Mouse (Mus musculus): ENCODE data around the gene H2-Q7.
"Not testable (repeated sequence)": the region's sequence is repeated elsewhere in the genome, so short reads cannot be mapped to it uniquely, and the experiment has no call there.

The H2-Q7 gene

DNA sequence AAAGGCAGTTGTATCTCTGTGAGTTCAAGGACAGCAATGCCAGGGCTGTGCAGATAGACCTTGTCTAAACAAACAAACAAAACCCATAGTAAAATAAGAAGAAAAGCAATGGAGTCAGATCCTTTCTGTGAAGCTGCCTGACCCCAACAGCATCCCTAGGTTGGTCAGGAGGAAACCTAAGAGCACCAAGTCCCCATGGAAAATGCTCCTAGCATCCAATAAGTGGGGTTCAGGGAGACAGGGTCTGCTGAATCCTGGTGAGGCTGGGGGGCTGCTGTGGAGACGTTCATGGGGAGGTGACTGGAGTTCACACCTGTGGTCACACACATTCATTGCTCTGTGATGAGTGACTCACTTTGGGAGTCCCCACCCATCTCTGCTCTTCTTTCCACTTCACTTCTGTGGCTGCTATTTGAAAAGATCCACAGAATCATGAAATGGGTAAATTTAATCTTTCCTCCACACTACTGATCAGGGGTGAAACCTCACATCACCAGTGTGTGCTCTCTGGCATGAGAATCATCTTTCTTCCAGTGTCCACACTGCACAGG lies 1.5 kb upstream of the H2-Q7 start:
- not testable (repeated sequence) for DNase-seq (ENCODE audit: low read depth)

DNA sequence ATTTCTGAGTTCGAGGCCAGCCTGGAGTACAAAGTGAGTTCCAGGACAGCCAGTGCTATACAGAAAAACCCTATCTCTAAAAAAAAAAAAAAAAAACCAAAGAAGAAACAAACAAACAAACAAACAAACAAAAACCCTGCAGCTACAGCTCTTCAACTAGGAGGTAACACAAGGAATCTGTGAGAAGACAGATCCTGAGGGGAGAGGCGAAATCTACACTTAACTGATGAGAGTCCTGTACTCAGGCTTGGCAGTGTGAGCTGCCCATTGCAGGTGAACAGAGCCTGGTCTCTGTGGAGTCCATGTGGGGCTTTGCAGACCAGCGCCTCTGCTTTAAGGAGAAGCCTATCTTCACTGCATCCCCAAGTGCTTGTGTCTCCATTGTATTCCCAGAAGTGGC lies 560 bp upstream of the H2-Q7 start:
- DNase-seq (ENCODE audit: low read depth), result not testable (repeated sequence)

DNA sequence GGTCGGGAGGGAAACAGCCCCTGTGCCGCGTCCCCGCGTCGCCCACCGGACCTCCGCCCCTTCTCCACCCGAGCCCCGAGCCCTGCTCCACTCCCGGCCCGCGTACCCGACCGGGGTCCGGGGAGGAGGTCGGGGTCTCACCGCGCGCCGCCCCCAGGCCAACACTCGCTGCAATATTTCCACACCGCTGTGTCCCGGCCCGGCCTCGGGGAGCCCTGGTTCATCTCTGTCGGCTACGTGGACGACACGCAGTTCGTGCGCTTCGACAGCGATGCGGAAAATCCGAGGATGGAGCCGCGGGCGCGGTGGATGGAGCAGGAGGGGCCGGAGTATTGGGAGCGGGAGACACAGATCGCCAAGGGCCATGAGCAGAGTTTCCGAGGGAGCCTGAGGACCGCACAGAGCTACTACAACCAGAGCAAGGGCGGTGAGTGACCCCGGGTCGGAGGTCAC lies 366 bp downstream of the H2-Q7 start:
- DNase-seq (ENCODE audit: low read depth), result not testable (repeated sequence)

DNA sequence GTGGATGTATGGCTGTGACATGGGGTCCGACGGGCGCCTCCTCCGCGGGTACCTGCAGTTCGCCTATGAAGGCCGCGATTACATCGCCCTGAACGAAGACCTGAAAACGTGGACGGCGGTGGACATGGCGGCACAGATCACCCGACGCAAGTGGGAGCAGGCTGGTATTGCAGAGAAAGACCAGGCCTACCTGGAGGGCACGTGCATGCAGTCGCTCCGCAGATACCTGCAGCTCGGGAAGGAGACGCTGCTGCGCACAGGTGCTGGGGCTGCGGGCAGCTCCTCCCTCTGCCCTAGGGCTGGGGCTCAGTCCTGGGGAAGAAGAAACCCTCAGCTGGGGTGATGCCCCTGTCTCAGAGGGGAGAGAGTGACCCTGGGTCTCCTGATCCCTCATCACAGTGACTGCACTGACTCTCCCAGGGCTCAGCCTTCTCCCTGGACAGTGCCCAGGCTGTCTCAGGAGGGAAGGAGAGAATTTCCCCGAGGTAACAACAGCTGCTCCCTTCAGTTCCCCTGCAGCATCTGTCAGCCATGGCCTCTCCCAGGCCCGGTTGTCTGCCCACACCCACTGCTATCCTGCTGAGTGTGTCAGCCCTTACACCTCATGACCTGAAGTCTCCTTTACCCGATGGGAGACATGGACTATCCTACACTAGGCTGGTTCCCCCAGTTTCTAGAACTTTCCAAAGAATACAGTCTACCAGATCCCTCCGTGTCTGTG lies 1.1 kb downstream of the H2-Q7 start:
- DNase-seq (ENCODE audit: low read depth), result not testable (repeated sequence)

DNA sequence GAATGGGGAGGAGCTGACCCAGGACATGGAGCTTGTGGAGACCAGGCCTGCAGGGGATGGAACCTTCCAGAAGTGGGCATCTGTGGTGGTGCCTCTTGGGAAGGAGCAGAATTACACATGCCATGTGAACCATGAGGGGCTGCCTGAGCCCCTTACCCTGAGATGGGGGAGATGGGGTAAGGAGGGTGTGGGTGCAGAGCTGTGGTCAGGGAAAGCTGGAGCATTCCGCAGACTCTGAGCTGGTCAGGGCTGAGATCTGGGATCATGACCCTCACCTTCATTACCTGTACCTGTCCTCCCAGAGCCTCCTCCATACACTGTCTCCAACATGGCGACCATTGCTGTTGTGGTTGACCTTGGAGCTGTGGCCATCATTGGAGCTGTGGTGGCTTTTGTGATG lies 3.4 kb downstream of the H2-Q7 start:
- not testable (repeated sequence) for DNase-seq (ENCODE audit: low read depth)

DNA sequence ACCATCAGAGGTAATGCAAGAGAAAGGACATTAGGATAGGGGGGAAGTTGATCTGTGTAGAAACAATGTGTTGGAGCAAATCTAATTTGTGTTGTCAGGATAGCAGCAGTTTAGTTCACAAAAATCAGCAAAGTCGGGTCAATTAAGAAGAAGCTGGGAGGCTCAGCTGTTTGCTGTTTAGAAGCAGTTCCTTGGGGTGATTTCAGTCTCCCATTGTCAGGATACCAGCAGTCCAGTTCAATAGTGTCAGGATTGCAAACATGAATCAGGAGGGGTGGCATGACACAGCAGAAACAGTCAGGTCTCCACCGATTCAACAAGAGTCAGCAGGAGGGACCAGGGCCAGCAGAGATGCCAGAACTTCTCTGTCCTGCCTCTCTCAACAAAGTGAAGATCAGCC lies 5.6 kb downstream of the H2-Q7 start:
- not testable (repeated sequence) for DNase-seq (ENCODE audit: low read depth)

DNA sequence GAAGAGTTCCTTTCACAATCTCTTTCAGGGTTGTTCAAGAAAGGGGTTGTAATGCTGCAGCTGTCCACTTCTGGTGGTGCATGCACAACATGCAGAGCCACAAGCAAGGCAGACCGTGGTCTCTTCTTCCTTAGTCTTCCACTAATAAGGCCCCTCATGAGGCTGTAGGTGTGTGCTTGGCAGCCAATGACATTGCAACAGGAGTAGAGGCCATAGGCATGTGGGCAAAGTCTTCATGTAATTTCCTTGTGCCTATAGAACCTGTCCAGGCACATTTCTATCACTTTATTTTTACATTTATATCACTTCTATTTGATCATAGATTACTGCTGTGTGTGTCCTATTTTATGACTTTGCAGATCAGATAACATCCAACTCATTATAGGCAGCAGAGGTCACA lies 19.3 kb downstream of the H2-Q7 start:
- not testable (repeated sequence) for DNase-seq (ENCODE audit: low read depth)

DNA sequence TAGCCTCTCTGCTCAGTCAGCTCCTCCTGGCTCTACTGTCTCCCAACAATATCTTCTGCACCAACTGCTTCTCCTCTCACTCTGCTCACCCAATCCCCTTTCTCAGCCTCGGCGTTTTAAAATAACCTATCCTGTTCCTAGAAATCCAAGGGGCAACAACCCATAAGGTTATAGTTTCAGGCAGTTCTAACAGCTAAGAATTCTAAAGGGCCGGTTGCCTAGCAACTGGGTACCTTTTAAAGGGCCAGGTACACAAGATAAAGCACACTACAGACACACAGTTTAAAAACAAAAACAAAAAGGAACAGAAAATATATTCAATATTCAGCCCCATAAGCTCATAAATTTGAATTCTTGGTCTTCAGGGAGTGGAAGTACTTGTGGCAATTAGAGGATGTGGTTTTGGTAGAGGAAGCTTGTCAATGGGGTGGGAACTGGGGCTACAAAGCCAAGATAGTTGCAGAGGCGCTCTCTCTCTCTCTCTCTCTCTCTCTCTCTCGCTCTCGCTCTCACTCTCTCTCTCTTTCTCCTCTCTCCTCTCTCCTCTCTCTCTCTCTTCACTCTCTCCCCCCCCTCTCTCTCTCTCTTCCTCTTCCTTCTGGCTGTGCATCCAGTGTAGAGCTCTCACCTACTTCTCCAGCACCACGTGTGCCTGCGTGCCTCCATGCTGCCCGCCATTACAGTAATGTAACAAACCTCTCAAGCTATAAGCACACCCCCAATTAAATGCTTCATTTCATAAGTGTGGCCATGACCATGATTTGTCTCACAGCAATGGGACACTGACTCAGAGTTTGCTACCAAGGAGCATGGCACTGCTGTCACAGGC lies 21.8 kb downstream of the H2-Q7 start:
- DNase-seq (ENCODE audit: low read depth), result not testable (repeated sequence)

DNA sequence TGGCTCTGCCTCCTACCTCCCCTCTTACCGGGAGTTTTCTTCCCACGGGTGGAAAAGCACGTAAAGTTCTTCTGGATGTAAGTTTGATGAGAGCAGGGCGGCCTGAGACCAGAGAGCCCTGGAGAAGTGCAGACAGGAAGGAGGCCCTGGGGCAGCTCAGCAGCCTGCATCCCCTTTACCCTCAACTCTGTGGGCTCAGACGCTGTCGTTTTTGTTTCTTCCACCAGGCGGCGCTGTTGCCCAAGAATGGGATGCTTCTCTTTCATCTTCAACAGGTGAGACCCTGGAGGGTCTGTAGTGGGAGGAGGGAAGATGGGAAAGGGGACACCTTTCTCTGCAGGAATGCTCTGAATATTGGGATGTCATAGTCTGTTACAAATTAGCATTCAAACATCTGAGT lies 26.7 kb downstream of the H2-Q7 start:
- DNase-seq (ENCODE audit: low read depth), result not testable (repeated sequence)

DNA sequence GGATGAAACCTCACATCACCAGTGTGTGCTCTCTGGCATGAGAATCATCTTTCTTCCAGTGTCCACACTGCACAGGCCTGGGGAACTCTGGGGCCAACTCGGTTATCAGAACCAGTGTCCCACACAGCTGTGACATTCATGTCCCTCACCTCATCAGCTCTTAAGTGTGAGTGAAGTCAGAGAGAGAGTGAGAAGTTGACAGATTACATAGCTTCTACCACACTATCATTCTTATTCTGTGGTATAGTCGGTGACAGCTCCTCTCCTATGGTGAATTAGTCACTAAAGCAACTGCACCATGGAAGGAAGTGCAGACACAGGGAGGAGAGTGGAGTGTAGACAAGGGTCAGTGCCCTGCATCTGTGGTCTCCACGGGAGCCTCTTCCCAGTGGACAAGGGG lies 30.0 kb downstream of the H2-Q7 start:
- peak; percentile 28 for DNase-seq (ENCODE audit: low read depth)

DNA sequence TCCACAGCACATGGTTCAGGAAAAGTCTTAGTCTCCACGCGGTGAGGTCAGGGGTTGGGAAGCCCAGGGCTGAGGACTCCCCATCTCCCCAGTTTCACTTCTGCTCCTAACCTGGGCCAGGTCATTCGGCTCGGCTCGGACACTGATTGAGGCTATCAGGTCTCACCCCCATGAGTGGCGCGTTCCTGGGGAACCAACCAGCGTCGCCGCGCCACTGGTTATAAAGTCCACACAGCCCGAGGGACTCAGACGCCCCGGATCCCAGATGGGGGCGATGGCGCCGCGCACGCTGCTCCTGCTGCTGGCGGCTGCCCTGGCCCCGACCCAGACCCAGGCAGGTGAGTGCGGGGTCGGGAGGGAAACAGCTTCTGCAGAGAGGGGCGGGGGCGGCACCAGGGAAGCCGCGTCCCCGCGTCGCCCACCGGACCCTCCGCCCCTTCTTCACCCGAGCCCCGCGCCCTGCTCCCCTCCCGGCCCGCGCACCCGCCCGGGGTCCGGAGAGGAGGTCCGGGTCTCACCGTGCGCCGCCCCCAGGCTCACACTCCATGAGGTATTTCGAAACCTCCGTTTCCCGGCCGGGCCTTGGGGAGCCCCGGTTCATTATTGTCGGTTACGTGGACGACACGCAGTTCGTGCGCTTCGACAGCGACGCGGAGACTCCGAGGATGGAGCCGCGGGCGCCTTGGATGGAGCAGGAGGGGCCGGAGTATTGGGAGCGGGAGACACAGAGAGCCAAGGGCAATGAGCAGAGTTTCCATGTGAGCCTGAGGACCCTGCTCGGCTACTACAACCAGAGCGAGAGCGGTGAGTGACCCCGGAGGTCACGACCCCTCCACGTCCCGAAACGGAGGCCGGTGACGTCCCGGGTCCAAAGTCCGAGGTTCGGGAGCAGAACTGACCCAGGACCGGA lies 31.1 kb downstream of the H2-Q7 start, which contains the start of gene H2-Q10:
H2-Q10 (plus strand) TSS at position 248 of the 910 bp plus-strand sequence.
- no peak for DNase-seq (ENCODE audit: low read depth)

DNA sequence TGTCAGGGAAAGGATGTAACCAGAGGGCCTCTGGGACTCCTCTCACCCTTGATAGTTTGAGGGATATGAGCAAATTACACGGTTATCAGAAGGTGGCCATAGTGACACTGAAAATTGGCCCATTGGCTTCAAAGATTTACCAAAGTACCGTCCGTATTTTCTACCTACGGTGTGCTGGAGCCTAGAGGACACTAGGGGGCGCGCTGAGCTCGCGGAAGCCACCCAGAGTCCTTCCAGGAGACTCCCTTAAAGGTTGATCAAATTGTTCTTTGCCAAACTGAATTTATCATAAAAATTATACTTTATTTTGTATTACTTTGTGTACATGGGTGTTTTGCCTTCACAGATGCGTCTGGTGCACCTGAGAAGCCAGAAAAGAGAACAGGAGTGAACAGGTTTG lies 45.1 kb downstream of the H2-Q7 start:
- DNase-seq (ENCODE audit: low read depth), result peak; percentile 86

DNA sequence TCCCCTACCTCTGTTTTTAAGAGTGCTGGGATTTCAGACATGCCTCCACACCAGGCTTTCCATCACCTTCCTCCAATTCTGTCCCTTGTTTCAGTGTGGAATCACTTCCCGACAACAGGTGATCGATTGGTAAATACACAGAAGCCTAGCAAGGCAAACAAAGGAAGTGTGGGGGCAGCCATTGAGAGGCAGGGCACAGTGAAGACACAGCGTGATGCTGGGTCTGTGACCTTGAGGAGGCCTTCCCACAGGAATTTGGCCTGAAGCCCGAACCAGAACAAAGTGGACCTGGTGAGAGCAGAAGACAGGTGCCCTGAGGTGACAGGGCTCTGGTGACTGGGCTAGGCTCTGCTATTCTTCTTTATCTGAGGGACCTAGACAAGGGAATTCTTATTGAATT lies 46.7 kb downstream of the H2-Q7 start:
- no peak for DNase-seq (ENCODE audit: low read depth)

DNA sequence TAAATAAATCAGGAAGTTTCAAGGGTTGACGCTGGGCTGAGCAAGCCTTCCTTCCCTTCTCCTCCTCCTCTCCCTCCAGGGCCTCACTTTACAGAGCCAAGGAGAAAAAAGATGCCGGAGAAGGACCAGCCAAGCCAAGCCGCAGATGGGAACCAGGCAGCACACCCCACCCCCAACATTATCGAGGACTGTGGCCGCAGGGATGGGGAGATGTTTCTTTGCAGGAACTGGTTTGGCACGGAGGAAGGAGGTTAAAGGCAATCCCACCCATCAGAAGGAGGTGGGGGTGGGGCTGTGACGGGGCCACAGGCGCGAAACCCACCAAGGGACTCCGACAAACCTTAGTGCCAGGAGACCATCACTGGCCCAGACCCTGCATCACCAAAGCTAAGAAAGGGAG lies 47.8 kb downstream of the H2-Q7 start:
- no peak for DNase-seq (ENCODE audit: low read depth)

DNA sequence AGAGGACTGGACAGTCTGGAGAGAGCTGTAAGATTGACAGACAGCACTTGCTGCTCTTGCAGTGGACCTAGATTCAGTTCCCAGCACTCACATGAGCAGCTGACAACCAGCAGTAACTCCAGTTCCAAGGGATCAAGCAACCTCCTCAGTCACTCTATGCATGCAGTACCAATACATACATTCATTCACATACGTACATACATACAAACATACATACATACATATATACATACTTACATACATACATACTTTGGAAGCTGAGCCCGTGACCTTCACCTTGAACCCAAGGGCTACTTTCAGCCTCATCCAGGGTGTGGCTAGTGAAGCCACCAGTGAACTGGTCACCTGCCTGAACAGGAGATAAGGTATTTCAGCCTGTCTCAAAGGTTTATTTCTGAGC lies 49.1 kb downstream of the H2-Q7 start:
- no peak for DNase-seq (ENCODE audit: low read depth)

DNA sequence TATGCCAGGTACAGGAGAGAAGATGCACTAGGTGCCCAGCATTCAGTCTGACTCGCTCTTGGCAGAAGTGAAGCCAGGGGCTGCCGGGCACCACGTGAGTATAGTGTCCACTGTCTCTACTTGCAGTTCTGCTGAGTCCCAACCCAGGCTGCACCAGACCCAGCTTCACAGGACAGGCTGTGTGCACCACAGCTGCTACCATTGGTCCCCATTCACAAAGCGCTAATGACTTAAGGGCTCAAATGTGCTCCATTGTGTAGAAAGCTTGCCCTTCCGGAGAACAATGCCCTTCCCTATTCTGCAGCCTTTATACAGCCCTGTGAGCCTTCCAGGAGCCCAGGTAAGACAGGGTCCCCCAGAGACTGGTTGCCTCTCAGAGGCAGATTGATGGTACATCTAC lies 51.4 kb downstream of the H2-Q7 start:
- DNase-seq (ENCODE audit: low read depth), result no peak
